Mouse (Mus musculus): ENCODE data around the gene Crhr1. TPM values are rescaled to one million over a fixed set of nuclear protein-coding genes. Genes with fewer than 3 reads are reported as not detected.

Gene Crhr1
- polyA plus RNA-seq, 1 experiment: not detected

DNA sequence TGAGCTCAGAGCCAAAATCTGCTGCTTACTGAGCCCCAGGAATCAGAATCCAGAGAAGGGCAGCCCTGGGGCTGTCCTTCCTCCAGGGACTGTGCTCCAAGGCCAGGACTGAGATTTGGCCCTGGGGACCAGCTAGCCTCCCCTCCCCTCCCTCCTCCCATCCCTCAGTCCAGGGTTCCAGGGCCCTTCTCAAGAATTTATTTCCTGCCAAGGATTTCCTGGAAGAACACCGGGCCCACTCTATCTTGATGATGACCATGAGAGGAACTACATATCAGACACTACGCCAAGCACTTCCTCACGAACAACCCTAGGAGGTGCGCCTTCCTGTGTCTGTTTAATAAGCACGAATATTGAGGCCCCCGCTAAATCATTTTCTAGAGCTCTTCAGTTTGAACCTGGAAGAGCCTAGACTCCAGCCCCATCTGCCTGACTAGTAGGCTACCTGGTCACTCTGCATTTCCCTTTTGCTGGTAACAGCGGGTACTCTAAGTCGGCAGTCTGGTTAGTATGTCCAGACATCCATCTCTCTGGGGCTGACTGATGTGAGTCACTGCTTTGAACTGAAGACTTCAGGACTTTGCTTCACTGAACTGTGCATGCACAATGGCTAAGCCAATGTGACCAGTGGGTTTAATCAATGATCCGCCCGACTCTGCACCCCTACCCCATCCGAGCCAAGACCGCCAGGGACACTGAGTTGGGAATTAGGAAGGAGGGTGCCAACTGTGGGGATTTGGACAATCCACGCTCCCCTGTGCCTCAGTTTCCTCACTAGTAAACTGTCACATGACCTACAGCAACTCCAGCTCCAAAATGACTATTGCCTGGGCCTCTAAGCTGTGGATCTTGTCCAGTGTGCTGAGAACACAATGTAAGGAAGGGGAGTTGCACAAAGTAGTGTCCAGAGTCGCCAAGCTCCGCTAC lies 1.7 kb upstream of the Crhr1 start:
- Histone ChIP-seq H3K4me1 (ENCODE audit: control insufficient read depth, insufficient read depth, low read length) (no peaks in the 10 kb centered on the region), H3K4me3 (ENCODE audit: insufficient read depth, low read length) (no peak overlapping the region), H3K27ac (ENCODE audit: insufficient read depth, low read length) (no peak overlapping the region)
- TF ChIP-seq POLR2A (IDR thresholded peaks at IDR 0.05; ENCODE audit: low read depth, low read length) (no peak), CTCF (IDR thresholded peaks at IDR 0.05; ENCODE audit: borderline replicate concordance, insufficient read depth, low read length) (no peak)

- TF ChIP-seq POLR2A (IDR thresholded peaks at IDR 0.05; ENCODE audit: low read depth, low read length): no peak
- 0 out of 2 replicates have a peak, but pooled peaks have one; percentile 23 for TF ChIP-seq CTCF (IDR thresholded peaks at IDR 0.05; ENCODE audit: borderline replicate concordance, insufficient read depth, low read length)
- H3K27ac ChIP-seq (ENCODE audit: insufficient read depth, low read length): no peak overlapping the region
- no peaks in the 10 kb centered on the region for H3K4me1 ChIP-seq (ENCODE audit: control insufficient read depth, insufficient read depth, low read length)
- no peak overlapping the region for H3K4me3 ChIP-seq (ENCODE audit: insufficient read depth, low read length)
Measured at GRCm38 (mm10) chr11:104131756-104132155, 899 bp upstream of the Crhr1 start.

GRCm38 (mm10) chr11:104133442-104133983 lies 858 bp downstream of the Crhr1 start:
- Histone ChIP-seq H3K4me3 (ENCODE audit: insufficient read depth, low read length) (no peak overlapping the region), H3K4me1 (ENCODE audit: control insufficient read depth, insufficient read depth, low read length) (no peaks in the 10 kb centered on the region), H3K27ac (ENCODE audit: insufficient read depth, low read length) (no peak overlapping the region)
- TF ChIP-seq CTCF (IDR thresholded peaks at IDR 0.05; ENCODE audit: borderline replicate concordance, insufficient read depth, low read length): no peak
- no peak for TF ChIP-seq POLR2A (IDR thresholded peaks at IDR 0.05; ENCODE audit: low read depth, low read length)

GRCm38 (mm10) chr11:104138976-104139375 lies 6.3 kb downstream of the Crhr1 start:
- no peak overlapping the region for H3K4me3 ChIP-seq (ENCODE audit: insufficient read depth, low read length)
- TF ChIP-seq CTCF (IDR thresholded peaks at IDR 0.05; ENCODE audit: borderline replicate concordance, insufficient read depth, low read length) (no peak), POLR2A (IDR thresholded peaks at IDR 0.05; ENCODE audit: low read depth, low read length) (no peak)
- H3K27ac ChIP-seq (ENCODE audit: insufficient read depth, low read length): no peak overlapping the region
- no peaks in the 10 kb centered on the region for H3K4me1 ChIP-seq (ENCODE audit: control insufficient read depth, insufficient read depth, low read length)

DNA sequence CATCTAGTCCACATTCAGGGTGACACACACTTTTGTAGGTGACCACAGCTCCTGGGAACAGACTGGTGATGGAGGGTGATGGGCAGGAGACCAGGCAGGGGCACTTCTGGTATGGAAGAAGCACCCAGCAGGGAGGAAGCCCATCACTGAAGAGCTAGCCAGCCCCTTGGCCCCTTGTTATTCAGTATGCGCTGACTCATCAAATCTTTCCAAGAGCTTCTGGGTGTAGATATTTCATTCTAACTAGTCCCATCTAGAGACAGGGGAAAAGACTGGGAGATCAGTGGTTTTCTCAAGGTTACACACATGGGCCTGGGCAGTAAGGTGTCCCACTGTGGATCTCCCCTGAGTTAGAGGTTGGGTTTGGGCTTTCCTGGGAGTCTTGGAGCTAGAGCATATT lies 12.3 kb downstream of the Crhr1 start:
- Histone ChIP-seq H3K4me1 (ENCODE audit: control insufficient read depth, insufficient read depth, low read length) (no peaks in the 10 kb centered on the region), H3K27ac (ENCODE audit: insufficient read depth, low read length) (no peak overlapping the region), H3K4me3 (ENCODE audit: insufficient read depth, low read length) (no peak overlapping the region)
- TF ChIP-seq POLR2A (IDR thresholded peaks at IDR 0.05; ENCODE audit: low read depth, low read length): no peak
- TF ChIP-seq CTCF (IDR thresholded peaks at IDR 0.05; ENCODE audit: borderline replicate concordance, insufficient read depth, low read length): no peak

- Histone ChIP-seq H3K4me1 (ENCODE audit: control insufficient read depth, insufficient read depth, low read length) (no peaks in the 10 kb centered on the region), H3K27ac (ENCODE audit: insufficient read depth, low read length) (no peak overlapping the region), H3K4me3 (ENCODE audit: insufficient read depth, low read length) (no peak overlapping the region)
- TF ChIP-seq POLR2A (IDR thresholded peaks at IDR 0.05; ENCODE audit: low read depth, low read length): no peak
Measured at GRCm38 (mm10) chr11:104148787-104149186, 16.1 kb downstream of the Crhr1 start.

DNA sequence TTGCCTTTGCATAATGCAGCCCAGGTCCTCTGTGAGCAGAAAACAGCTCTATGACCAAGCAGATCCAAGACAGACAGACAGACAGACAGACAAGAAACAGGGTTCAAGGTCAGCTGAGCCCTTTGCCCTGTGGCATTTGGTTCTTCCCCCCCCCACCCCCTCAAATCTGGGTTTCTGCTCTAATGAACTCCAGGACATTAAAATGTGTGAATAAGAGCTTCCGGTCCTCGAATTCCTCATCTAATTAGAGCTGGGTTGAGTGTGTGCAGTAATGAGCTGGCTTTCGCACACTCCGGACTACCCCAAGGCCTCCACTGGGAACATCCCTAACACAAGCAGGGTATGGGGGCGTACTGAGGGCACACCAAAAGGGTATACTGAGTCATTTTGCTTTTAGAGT lies 18.3 kb downstream of the Crhr1 start:
- Histone ChIP-seq H3K4me3 (ENCODE audit: insufficient read depth, low read length) (no peak overlapping the region), H3K27ac (ENCODE audit: insufficient read depth, low read length) (no peak overlapping the region), H3K4me1 (ENCODE audit: control insufficient read depth, insufficient read depth, low read length) (no peaks in the 10 kb centered on the region)
- no peak for TF ChIP-seq POLR2A (IDR thresholded peaks at IDR 0.05; ENCODE audit: low read depth, low read length)
- no peak for TF ChIP-seq CTCF (IDR thresholded peaks at IDR 0.05; ENCODE audit: borderline replicate concordance, insufficient read depth, low read length)

DNA sequence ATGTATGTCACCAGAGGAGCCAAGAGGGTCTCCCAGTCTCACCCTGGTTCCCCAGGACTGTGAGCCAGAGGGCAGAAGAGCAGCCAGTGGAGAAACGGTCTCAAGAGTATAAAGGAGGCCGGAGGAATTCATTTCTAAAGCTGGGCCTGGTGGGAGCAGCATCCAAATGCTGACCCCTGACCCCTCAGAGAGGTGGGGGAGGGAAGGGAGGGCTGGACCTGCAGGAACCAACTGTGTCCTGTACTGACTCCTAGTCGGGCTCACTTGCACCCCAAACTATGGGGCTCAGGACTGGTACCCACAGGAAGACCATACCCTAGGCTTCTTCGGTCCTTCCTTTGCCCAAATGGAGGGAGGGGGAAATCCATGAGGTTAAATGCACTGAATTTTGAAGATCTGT lies 21.7 kb downstream of the Crhr1 start:
- Histone ChIP-seq H3K4me3 (ENCODE audit: insufficient read depth, low read length) (no peak overlapping the region), H3K4me1 (ENCODE audit: control insufficient read depth, insufficient read depth, low read length) (no peaks in the 10 kb centered on the region), H3K27ac (ENCODE audit: insufficient read depth, low read length) (no peak overlapping the region)
- no peak for TF ChIP-seq POLR2A (IDR thresholded peaks at IDR 0.05; ENCODE audit: low read depth, low read length)
- TF ChIP-seq CTCF (IDR thresholded peaks at IDR 0.05; ENCODE audit: borderline replicate concordance, insufficient read depth, low read length): no peak

DNA sequence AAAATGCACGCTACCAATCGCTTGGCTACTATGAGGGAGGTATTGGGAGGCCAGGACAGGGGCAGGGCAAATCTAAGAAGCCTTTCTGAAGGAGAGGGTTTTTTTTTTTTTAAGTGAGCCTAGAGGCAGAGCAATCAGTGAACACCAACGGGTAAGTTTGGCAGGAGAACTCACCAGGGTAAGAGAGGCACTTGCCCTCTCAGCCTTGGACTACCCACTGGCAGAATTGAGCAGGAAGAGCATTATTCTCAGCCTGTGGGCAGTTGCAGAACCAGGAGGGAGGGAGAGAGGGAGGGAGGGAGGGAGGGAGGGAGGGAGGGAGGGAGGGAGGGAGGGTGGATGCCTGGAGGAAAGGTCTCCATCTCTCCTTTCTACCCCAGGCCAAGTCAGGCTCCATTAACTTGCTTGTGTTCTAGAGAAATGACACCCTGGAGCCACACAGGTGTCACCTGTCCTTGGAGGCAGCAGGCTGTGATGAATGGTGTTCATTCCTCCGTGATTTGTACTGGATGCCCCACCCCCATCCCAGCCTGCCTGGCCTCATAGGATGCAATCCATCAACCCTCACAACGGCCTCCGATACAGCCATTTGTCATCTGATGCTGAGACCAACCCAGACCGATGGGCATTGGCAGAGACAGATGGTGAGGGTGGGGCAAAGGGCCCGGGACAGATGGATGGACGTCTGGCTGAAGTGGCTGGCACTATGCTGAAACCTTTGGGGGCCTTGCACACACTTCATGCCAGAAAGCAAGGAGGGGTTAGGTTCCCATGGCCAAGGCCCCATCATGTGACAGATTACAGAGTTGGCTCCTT lies 22.4 kb downstream of the Crhr1 start:
- H3K27ac ChIP-seq (ENCODE audit: insufficient read depth, low read length): no peak overlapping the region
- no peak for TF ChIP-seq POLR2A (IDR thresholded peaks at IDR 0.05; ENCODE audit: low read depth, low read length)
- no peak for TF ChIP-seq CTCF (IDR thresholded peaks at IDR 0.05; ENCODE audit: borderline replicate concordance, insufficient read depth, low read length)
- H3K4me1 ChIP-seq (ENCODE audit: control insufficient read depth, insufficient read depth, low read length): no peaks in the 10 kb centered on the region
- no peak overlapping the region for H3K4me3 ChIP-seq (ENCODE audit: insufficient read depth, low read length)
